ENCODE assay signal across 17 mouse cellular contexts in the genomic region with DNA sequence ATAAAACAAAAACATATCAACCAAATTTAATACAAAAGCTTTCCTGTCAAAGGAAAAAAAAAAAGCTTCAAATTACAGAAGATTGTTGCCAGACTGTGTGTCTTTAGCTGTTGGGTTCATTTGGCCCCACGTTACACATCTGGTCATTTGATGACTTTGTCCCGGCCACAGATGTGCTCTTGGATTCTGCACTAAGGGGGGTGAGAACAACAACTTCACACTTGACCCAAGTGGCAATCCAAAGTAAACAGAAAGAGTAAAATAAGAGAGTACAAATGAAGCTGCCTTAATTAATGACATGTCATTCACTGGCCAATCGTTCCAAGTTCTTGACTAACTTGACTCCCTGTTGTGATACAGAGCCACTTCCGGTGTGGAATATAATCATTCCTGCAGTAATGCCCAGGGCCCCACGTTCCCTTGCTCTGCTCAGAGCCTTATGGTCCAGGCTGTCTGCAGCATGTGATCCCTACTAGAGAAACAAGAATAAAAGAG.
"Had no signal": no experiment of that assay in that cellular context is flagged by ENCODE, and none has a peak within 500 bp of the region (broad histone marks: within the 10 kb centered on the region; RNA-seq: fewer than 3 reads in every experiment).

No protein-coding gene starts in this region.

- DNase-seq: liver, postnatal 0 days; lung, adult 2 months; lung, postnatal 14 days; lung, postnatal 36 days; right cerebral cortex, postnatal 14 days; spleen, adult 18-20 months; thymus, adult 18-20 months; thymus, postnatal 25 days; thymus, postnatal 4 days had no signal

- H3K4me1 ChIP-seq: lung, embryonic 15.5 days; midbrain, embryonic 13.5 days; midbrain, embryonic 15.5 days; neural tube, embryonic 12.5 days had no signal

- H3K27me3 ChIP-seq: lung, embryonic 15.5 days; midbrain, embryonic 13.5 days; midbrain, embryonic 15.5 days; neural tube, embryonic 12.5 days had no signal

- H3K4me3 ChIP-seq: lung, embryonic 15.5 days; megakaryocyte, embryonic 14.5 days; midbrain, embryonic 13.5 days; midbrain, embryonic 15.5 days; neural tube, embryonic 12.5 days had no signal

- H3K9me3 ChIP-seq: lung, embryonic 15.5 days; megakaryocyte, embryonic 14.5 days; midbrain, embryonic 13.5 days; midbrain, embryonic 15.5 days; neural tube, embryonic 12.5 days had no signal

- ATAC-seq: liver, postnatal 0 days; lung, postnatal 0 days; midbrain, embryonic 13.5 days; midbrain, embryonic 15.5 days had no signal

- H3K9ac ChIP-seq: liver, postnatal 0 days; lung, embryonic 15.5 days; midbrain, embryonic 13.5 days; midbrain, embryonic 15.5 days; neural tube, embryonic 12.5 days had no signal

- H3K27ac ChIP-seq: lung, embryonic 15.5 days; macrophage; midbrain, embryonic 13.5 days; midbrain, embryonic 15.5 days; neural tube, embryonic 12.5 days had no signal

- H3K36me3 ChIP-seq: lung, embryonic 15.5 days; midbrain, embryonic 13.5 days; midbrain, embryonic 15.5 days; neural tube, embryonic 12.5 days had no signal

- H3K4me2 ChIP-seq: lung, embryonic 15.5 days; midbrain, embryonic 11.5 days; midbrain, embryonic 13.5 days; midbrain, embryonic 15.5 days; neural tube, embryonic 12.5 days had no signal
